Mouse (Mus musculus) heart, embryonic 14.5 days (tissue): Measurements from ENCODE around the gene Fam131a. TPM values are rescaled to one million over a fixed set of nuclear protein-coding genes. Genes with fewer than 3 reads are reported as not detected.

Experiments
- ATAC-seq: fragments of 200-750 bp; cut with Nextera tagmentation; 2 replicates; pipeline ENCODE4 v1.8.0; 2017; ENCODE audit warnings: low read depth, moderate TSS enrichment; ENCODE audit not compliant: insufficient number of reproducible peaks, insufficient read depth, low FRiP score
- H3K27ac ChIP-seq, 2 experiments: fragments of 200-500 bp in 1 of 2; fragments of 300-500 bp in 1 of 2; sonication (generic) in 1 of 2; replicated peaks in 1 of 2; 2 replicates each; pipeline ENCODE4 v1.5.1; 2012 to 2014; ENCODE audit warnings: low read depth in 2 of 2, low read length in 2 of 2, control low read depth in 1 of 2, mild to moderate bottlenecking in 1 of 2, mixed read lengths in 1 of 2; ENCODE audit not compliant: control insufficient read depth in 1 of 2, insufficient read depth in 1 of 2
- H3K27me3 ChIP-seq: fragments of 300-500 bp; sonication (generic); 2 replicates; pipeline ENCODE4 v1.6.1; 2014; ENCODE audit warnings: mild to moderate bottlenecking, low read length, control low read depth; ENCODE audit not compliant: control insufficient read depth, insufficient read depth
- H3K36me3 ChIP-seq: fragments of 300-500 bp; sonication (generic); 2 replicates; pipeline ENCODE4 v1.6.1; 2014; ENCODE audit warnings: mild to moderate bottlenecking, control low read depth, low read length, mixed read lengths; ENCODE audit not compliant: control insufficient read depth, insufficient read depth
- H3K4me1 ChIP-seq, 2 experiments: fragments of 200-500 bp in 1 of 2; fragments of 300-500 bp in 1 of 2; sonication (generic) in 1 of 2; 2 replicates each; pipeline ENCODE4 v1.6.1; 2012 to 2014; ENCODE audit warnings: low read length in 2 of 2, control low read depth in 1 of 2, mixed read lengths in 1 of 2; ENCODE audit not compliant: control insufficient read depth in 2 of 2, insufficient read depth in 2 of 2
- H3K4me2 ChIP-seq: fragments of 300-500 bp; sonication (generic); 2 replicates; pipeline ENCODE4 v1.6.1; 2014; ENCODE audit warnings: mild to moderate bottlenecking, low read length
- H3K4me3 ChIP-seq, 2 experiments: fragments of 200-500 bp in 1 of 2; fragments of 300-500 bp in 1 of 2; sonication (generic) in 1 of 2; 2 replicates each; pipeline ENCODE4 v1.5.1; 2012 to 2014; ENCODE audit warnings: low read length in 2 of 2, mild to moderate bottlenecking in 2 of 2, control low read depth in 1 of 2, low read depth in 1 of 2, moderate library complexity in 1 of 2; ENCODE audit not compliant: control insufficient read depth in 1 of 2, insufficient read depth in 1 of 2
- H3K9ac ChIP-seq: fragments of 300-500 bp; sonication (generic); 2 replicates; pipeline ENCODE4 v1.6.1; 2014; ENCODE audit warnings: mild to moderate bottlenecking, low read length
- H3K9me3 ChIP-seq: fragments of 300-500 bp; sonication (generic); 2 replicates; pipeline ENCODE4 v1.6.1; 2016; ENCODE audit warnings: low read length, control low read depth; ENCODE audit not compliant: control insufficient read depth
- WGBS: fragments of 180-500 bp; shearing (Covaris S2); extraction: QIAGEN DNeasy Blood & Tissue Kit; methylation state at CpG from one replicate; pipeline ENCODE4 v1.1.7; 2014; 5-methylcytosine and 5-hydroxymethylcytosine counted together
- polyA plus RNA-seq: library from polyadenylated mRNA; unstranded; fragments of >200 nt; fragmentation: Nextera tagmentation; extraction: Ambion mirVana; gene quantifications from 2 replicates; pipeline ENCODE4 v1.2.1, GENCODE M21; 2014

Fam131a gene
- polyA plus RNA-seq, 1 experiment from 2014 or later: 7.2 TPM

GRCm38 (mm10) chr16:20712889-20713288 is 19.8 kb downstream of the Fam131a start:
- no peak for ATAC-seq
- no peak overlapping the region for H3K4me3 ChIP-seq
- 59% methylated on average over 7 of the region's 7 CpGs for WGBS
- H3K27me3 ChIP-seq: no peaks in the 10 kb centered on the region
- H3K4me2 ChIP-seq: no peak overlapping the region
- H3K4me1 ChIP-seq: peaks cover 14 to 21% of the 10 kb centered on the region in 2 experiments
- no peak overlapping the region for H3K9ac ChIP-seq
- H3K36me3 ChIP-seq: peaks cover 34% of the 10 kb centered on the region
- H3K9me3 ChIP-seq: no peaks in the 10 kb centered on the region
- H3K27ac ChIP-seq: no peak overlapping the region

DNA sequence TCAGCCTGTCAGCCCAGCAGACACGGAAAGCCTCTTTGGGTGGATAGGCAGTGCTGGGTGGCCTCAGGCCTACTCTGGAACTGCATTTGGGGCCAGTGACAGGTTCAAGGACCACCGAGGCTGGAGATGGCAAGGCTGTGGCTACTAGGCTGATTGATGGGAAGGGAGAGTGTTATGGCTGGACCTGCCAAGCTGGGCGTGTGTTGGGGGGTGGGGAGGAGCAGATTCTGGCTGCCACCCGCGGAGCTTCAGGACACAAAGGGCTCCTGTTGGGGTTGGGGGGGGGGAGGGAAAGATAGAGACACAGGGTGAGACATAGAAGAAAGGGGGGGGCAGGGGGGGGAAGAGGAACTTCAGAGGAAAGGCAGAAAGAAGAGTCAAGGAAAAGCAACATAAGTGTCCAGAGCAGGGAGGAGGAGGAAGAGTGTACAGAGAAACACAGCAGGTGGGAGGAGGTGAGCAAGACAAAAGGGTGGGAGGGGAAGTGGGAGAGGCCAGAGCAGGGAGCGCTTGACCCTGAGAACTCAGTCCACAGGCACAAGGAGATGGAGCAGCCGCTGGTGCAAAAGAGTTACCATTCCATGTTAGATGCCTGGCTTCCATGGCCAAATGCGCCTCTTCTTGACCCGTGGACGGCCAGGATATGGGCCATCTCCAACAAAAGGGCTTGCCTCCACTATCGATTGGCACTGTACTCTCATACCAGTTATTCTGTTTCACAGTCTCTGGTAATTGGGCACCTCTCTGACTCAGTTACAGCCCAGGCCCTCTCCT is 21.5 kb downstream of the Fam131a start:
- Histone ChIP-seq H3K4me1 (peaks cover 17 to 27% of the 10 kb centered on the region in 2 experiments), H3K36me3 (peaks cover 24% of the 10 kb centered on the region), H3K9me3 (no peaks in the 10 kb centered on the region), H3K27me3 (no peaks in the 10 kb centered on the region), H3K27ac (no peak overlapping the region), H3K9ac (no peak overlapping the region), H3K4me2 (peak overlapping the region; percentile 96), H3K4me3 (no peak overlapping the region)
- 53% methylated on average over 11 of the region's 11 CpGs for WGBS
- ATAC-seq: no peak

DNA sequence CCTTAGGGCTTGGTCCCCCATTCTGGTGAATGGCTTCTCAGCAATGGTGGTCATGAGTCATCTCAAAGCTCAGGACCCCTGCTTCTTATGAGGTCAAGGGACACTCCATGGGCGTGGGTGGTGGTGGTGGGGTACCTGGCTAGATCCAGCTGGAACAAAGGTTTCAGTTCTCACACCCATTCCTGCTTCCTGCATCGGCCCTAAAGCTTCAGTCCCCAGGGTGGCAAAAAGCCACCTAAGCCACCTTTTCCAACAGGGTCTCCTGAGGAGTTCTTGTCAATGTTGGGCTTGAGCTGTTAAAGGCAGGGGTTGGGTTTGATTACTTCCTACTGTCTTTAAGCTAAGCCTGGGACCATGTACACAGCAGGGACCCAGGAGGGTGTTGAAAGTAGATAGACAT is 22.1 kb downstream of the Fam131a start:
- Histone ChIP-seq H3K4me3 (peak overlapping the region in 1 of 2 experiments; percentile 63; a peak in 3 of 4 replicates), H3K9me3 (no peaks in the 10 kb centered on the region), H3K4me2 (peak overlapping the region; percentile 96), H3K4me1 (peaks cover 17 to 27% of the 10 kb centered on the region in 2 experiments), H3K27ac (no peak overlapping the region), H3K36me3 (peaks cover 26% of the 10 kb centered on the region), H3K27me3 (no peaks in the 10 kb centered on the region), H3K9ac (peak overlapping the region; percentile 81)
- no peak for ATAC-seq
- 76% methylated on average over 2 of the region's 2 CpGs for WGBS

- H3K4me2 ChIP-seq: peak overlapping the region; percentile 96
Observed at GRCm38 (mm10) chr16:20715566-20715965, 22.5 kb downstream of the Fam131a start.

DNA sequence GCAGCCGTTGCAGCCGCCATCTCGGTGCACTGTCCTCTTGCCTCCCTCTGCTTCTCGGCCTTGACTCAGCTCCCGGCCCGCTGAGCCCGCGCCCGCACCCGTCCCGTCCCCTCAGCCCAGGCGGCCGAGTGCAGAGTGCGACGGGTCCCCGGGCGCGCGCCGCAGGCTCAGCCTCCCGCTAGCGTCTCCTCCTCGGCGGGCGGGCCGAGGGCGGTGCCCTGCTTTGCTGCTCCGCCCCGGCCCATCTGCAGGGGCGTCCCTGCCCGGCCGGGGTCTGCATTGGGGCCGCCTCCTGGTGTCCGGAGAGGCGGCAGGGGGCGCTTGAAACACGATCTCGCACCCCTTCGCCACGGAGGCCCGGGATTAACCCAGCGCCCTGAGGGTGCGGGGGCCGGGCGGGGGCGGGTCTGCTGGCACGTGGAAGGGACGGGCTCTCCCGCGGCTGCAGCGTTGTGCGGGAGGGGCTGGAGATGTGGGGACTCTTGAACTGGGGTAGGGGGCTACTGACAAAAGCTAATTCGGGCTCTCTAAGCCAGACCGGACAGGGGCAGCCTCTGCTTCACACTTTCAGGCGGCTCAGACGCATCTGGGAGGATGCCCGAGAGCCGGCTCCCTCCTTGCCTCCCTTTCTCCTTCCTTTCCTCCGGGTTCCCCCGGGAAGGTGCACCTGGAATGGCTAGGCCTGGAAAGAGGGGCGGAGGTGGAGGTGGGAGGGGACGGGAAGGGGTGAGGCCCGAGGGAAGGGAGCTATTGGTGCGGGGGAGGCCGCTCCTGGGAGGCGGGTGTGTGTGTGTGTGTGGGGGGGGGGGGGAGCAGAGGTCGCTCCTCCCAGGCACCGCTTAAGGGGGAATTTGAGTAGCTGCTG is 23.2 kb downstream of the Fam131a start:
- Histone ChIP-seq H3K27me3 (no peaks in the 10 kb centered on the region), H3K4me3 (peak overlapping the region; percentile 63 to 64), H3K9ac (peak overlapping the region; percentile 81), H3K4me2 (peak overlapping the region; percentile 96), H3K27ac (peak overlapping the region; percentile 93 to 95), H3K9me3 (no peaks in the 10 kb centered on the region), H3K4me1 (peaks cover 17 to 27% of the 10 kb centered on the region in 2 experiments), H3K36me3 (peaks cover 25% of the 10 kb centered on the region)
- 0% methylated on average over 56 of the region's 68 CpGs for WGBS
- peak; percentile 79 for ATAC-seq

More at GRCm38 (mm10) chr16:20715566-20715965, 22.5 kb downstream of the Fam131a start:
- H3K36me3 ChIP-seq: peaks cover 26% of the 10 kb centered on the region
- H3K4me3 ChIP-seq: peak overlapping the region; percentile 63 to 64
- ATAC-seq: no peak
- no peaks in the 10 kb centered on the region for H3K9me3 ChIP-seq
- peaks cover 17 to 27% of the 10 kb centered on the region in 2 experiments for H3K4me1 ChIP-seq
- 2% methylated on average over 12 of the region's 12 CpGs for WGBS
- peak overlapping the region; percentile 6 to 93; a peak in 2 of 4 replicates for H3K27ac ChIP-seq
- no peaks in the 10 kb centered on the region for H3K27me3 ChIP-seq
- peak overlapping the region; percentile 81 for H3K9ac ChIP-seq

- no peak; the same call in 1 of the 2 replicates for ATAC-seq
- peak overlapping the region; percentile 81 for H3K9ac ChIP-seq
- under 1% methylated on average over 8 of the region's 8 CpGs for WGBS
Observed at GRCm38 (mm10) chr16:20716841-20717180, 23.8 kb downstream of the Fam131a start.

DNA sequence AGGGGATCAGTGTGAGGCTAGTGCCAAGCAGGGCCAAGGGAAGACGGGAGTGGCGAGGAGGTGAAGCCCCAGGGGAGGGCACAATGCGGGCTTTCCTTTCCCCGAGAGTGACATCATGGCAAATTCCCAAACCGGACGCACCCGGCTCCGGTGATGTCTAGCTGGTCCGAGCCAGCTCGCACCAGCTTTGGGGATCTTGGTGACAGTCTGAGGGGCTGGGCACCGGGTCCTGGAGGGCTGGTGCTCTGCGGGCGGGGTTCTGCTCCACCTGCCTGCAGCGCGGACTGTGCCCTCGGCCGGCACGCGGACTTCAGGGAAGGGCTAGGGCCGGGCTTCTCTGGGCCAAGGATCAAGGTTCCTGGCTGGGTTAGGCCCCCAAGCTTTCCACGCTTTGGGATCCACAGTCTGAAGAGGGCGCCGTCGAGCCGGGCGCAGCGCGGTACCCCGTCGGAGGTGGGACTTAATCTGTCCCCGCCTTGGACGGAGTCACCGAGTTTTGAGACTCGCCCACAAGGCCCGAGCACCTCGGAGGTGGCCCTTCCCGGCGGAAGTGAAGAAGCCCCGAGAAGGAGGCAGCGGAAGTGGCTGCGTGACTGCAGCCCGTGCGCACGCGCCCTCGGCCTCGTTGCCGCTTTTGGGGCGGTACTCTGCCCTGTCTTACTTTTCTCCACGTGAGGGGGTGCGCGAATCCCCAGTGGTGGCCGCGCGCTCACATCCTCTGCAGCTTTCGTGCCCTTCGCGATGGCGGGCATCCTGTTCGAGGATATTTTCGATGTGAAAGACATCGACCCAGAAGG is 24.3 kb downstream of the Fam131a start, which contains the start of the genes Polr2h and Clcn2:
Polr2h (plus strand) TSS at position 485 of the 797 bp plus-strand sequence.
Clcn2 (minus strand) TSS at position 566 of the 797 bp plus-strand sequence.
- WGBS: under 1% methylated on average over 62 of the region's 62 CpGs
- Histone ChIP-seq H3K36me3 (peaks cover 23% of the 10 kb centered on the region), H3K4me1 (peaks cover 17 to 27% of the 10 kb centered on the region in 2 experiments), H3K27ac (peak within 1 kb of the TSS; percentile 93 to 95), H3K4me2 (peak within 1 kb of the TSS; percentile 96), H3K9ac (peak within 1 kb of the TSS; percentile 81), H3K9me3 (no peaks in the 10 kb centered on the region), H3K27me3 (no peaks in the 10 kb centered on the region), H3K4me3 (peak within 1 kb of the TSS; percentile 63 to 64)
- peak; percentile 75 for ATAC-seq

More at GRCm38 (mm10) chr16:20716841-20717180, 23.8 kb downstream of the Fam131a start:
- Histone ChIP-seq H3K9me3 (no peaks in the 10 kb centered on the region), H3K4me3 (peak overlapping the region; percentile 63 to 64), H3K4me2 (peak overlapping the region; percentile 96), H3K27ac (peak overlapping the region; percentile 93 to 95), H3K36me3 (peaks cover 23% of the 10 kb centered on the region), H3K4me1 (peaks cover 17 to 27% of the 10 kb centered on the region in 2 experiments), H3K27me3 (no peaks in the 10 kb centered on the region)
